Mouse (Mus musculus): ENCODE results near the gene Mmachc. TPM values are rescaled to one million over a fixed set of nuclear protein-coding genes. Genes with fewer than 3 reads are reported as not detected.

The Mmachc gene
- polyA plus RNA-seq, 2 experiments, result 7.6 to 18.1 TPM

DNA sequence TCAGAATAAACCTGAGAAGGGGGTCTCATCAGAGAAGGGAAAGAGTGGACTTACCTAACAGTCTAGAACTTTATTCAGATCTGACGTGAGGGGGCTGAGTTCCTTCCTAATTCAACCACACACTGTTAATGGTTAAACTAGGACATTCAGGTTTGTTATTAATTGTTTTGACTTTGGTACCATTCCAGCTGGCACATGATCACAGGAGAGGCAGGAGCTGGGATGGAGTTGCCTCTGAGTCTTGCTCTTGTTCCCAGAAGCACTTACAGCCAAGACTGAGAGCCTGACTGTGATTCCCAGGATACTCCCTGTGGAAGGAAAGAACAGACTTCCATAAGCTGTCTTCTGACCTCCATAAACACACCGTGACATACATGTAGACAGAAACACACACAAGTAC lies 48.7 kb downstream of the Mmachc start:
- ATAC-seq (ENCODE audit: low FRiP score, low read depth) (no peak), DNase-seq (ENCODE audit: low spot score) (no peak)
- TF ChIP-seq POLR2A (IDR thresholded peaks at IDR 0.05; ENCODE audit: borderline replicate concordance, extremely low read depth, insufficient read depth, insufficient read length), result no peak
- Histone ChIP-seq H3K9me3 (ENCODE audit: control insufficient read depth, low read length) (no peaks in the 10 kb centered on the region), H3K36me3 (ENCODE audit: control insufficient read depth, insufficient read depth, low read length) (no peaks in the 10 kb centered on the region), H3K4me2 (replicated peaks; ENCODE audit: low read depth, low read length, severe bottlenecking) (no peak overlapping the region), H3K9ac (ENCODE audit: low read depth, low read length, severe bottlenecking) (no peak overlapping the region), H3K4me1 (ENCODE audit: control insufficient read depth, insufficient read depth, low read length) (no peaks in the 10 kb centered on the region), H3K27me3 (ENCODE audit: control insufficient read depth, insufficient read depth, low read length) (no peaks in the 10 kb centered on the region), H3K27ac (replicated peaks; ENCODE audit: low read depth, low read length) (no peak overlapping the region), H3K4me3 (replicated peaks; ENCODE audit: low read length) (no peak overlapping the region)
- WGBS, result 73% methylated on average over 2 of the region's 2 CpGs

DNA sequence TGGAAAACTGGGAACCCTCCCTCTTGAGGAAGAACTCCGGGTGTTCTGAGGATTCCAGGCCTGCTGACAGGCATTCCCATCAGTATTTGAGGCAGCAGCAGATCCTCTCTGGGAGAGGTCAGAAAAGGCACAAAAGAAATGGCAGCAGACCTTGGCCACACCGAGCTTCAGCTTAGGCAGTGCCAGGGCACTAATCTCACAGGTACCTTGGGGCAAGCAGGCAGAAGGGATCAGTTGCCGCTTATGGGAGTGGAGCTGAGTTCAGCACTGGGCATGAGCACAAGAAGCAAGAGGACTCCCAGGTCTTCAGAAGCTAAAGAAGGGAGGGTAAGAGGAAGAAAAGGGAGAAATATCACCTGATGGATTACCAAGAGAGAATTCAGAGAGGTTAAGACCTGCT lies 50.2 kb downstream of the Mmachc start:
- H3K27ac ChIP-seq (replicated peaks; ENCODE audit: low read depth, low read length), result no peak overlapping the region
- H3K9ac ChIP-seq (ENCODE audit: low read depth, low read length, severe bottlenecking), result no peak overlapping the region
- DNase-seq (ENCODE audit: low spot score) (no peak), ATAC-seq (ENCODE audit: low FRiP score, low read depth) (no peak)
- H3K27me3 ChIP-seq (ENCODE audit: control insufficient read depth, insufficient read depth, low read length), result no peaks in the 10 kb centered on the region
- H3K9me3 ChIP-seq (ENCODE audit: control insufficient read depth, low read length), result no peaks in the 10 kb centered on the region
- WGBS, result 46% methylated on average over 3 of the region's 3 CpGs
- H3K4me1 ChIP-seq (ENCODE audit: control insufficient read depth, insufficient read depth, low read length), result no peaks in the 10 kb centered on the region
- H3K36me3 ChIP-seq (ENCODE audit: control insufficient read depth, insufficient read depth, low read length), result no peaks in the 10 kb centered on the region
- H3K4me2 ChIP-seq (replicated peaks; ENCODE audit: low read depth, low read length, severe bottlenecking), result no peak overlapping the region
- H3K4me3 ChIP-seq (replicated peaks; ENCODE audit: low read length), result no peak overlapping the region
- no peak for TF ChIP-seq POLR2A (IDR thresholded peaks at IDR 0.05; ENCODE audit: borderline replicate concordance, extremely low read depth, insufficient read depth, insufficient read length)

DNA sequence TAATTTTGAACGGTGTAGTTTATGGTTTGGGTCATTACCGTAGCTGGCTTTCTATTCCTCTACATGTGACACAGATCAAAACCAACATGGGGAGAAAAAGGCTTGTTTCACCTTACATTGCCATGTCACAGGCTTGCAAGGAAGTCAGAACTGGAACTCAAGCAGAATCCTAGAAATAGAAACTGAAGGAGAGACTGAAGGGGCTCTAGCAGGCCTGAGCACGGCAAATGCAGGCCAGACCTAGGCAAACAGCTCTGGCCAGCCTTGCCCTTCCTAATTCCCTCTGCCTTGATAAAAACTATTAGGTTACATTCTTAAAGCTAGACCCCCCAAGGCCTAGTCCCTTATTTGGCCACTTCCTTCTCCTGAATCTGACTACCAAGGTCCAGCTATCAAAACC lies 52.5 kb downstream of the Mmachc start:
- H3K4me2 ChIP-seq (replicated peaks; ENCODE audit: low read depth, low read length, severe bottlenecking), result no peak overlapping the region
- H3K4me3 ChIP-seq (replicated peaks; ENCODE audit: low read length), result no peak overlapping the region
- H3K4me1 ChIP-seq (ENCODE audit: control insufficient read depth, insufficient read depth, low read length), result no peaks in the 10 kb centered on the region
- H3K9ac ChIP-seq (ENCODE audit: low read depth, low read length, severe bottlenecking), result no peak overlapping the region
- WGBS, result 60% methylated on average over 3 of the region's 3 CpGs
- DNase-seq (ENCODE audit: low spot score) (no peak), ATAC-seq (ENCODE audit: low FRiP score, low read depth) (no peak)
- H3K27me3 ChIP-seq (ENCODE audit: control insufficient read depth, insufficient read depth, low read length), result no peaks in the 10 kb centered on the region
- H3K9me3 ChIP-seq (ENCODE audit: control insufficient read depth, low read length), result no peaks in the 10 kb centered on the region
- H3K36me3 ChIP-seq (ENCODE audit: control insufficient read depth, insufficient read depth, low read length), result no peaks in the 10 kb centered on the region
- no peak for TF ChIP-seq POLR2A (IDR thresholded peaks at IDR 0.05; ENCODE audit: borderline replicate concordance, extremely low read depth, insufficient read depth, insufficient read length)
- H3K27ac ChIP-seq (replicated peaks; ENCODE audit: low read depth, low read length), result no peak overlapping the region

DNA sequence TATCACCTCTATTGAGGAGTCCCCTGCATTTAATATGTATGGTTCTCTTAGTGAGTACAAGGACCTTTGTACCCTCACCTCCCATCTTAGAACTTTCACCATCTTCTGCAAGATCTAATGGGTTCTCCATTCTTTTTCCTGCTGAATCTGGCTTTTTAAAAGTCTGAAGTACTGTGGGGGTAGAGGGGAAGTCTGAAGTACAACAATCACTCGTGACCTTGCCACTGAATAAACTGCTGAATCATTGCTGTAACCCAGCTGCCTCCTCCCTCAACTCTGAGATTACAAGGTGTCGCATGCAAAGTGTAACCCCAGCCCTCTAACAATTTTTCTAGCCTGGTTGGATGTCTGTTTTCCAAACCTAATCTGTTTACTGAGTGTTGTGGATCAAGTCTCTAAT lies 53.1 kb downstream of the Mmachc start:
- DNase-seq (ENCODE audit: low spot score) (no peak), ATAC-seq (ENCODE audit: low FRiP score, low read depth) (no peak)
- Histone ChIP-seq H3K4me1 (ENCODE audit: control insufficient read depth, insufficient read depth, low read length) (peaks cover 2% of the 10 kb centered on the region), H3K36me3 (ENCODE audit: control insufficient read depth, insufficient read depth, low read length) (no peaks in the 10 kb centered on the region), H3K27me3 (ENCODE audit: control insufficient read depth, insufficient read depth, low read length) (no peaks in the 10 kb centered on the region), H3K9me3 (ENCODE audit: control insufficient read depth, low read length) (no peaks in the 10 kb centered on the region), H3K4me3 (replicated peaks; ENCODE audit: low read length) (no peak overlapping the region), H3K27ac (replicated peaks; ENCODE audit: low read depth, low read length) (no peak overlapping the region), H3K4me2 (replicated peaks; ENCODE audit: low read depth, low read length, severe bottlenecking) (no peak overlapping the region), H3K9ac (ENCODE audit: low read depth, low read length, severe bottlenecking) (no peak overlapping the region)
- WGBS, result 62% methylated on average over 2 of the region's 2 CpGs
- no peak for TF ChIP-seq POLR2A (IDR thresholded peaks at IDR 0.05; ENCODE audit: borderline replicate concordance, extremely low read depth, insufficient read depth, insufficient read length)

DNA sequence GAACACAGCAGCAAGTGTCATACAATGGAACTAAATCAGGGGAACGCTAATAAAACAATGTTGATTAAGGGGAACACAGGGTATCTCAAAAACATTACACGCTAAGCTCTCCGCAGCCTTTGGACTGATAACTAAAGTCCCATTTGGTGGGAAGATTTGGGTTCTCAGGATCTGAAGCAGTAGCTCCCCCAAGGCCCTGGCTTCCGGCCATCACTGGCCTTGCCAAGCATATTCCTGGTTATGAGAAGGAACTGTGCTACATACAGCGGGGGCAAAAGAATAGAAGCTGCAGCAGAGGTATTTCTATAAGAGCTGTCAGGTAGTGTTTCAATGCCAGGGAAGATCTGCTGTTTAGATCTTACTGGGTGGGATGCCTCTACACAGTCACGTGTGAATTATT lies 55.0 kb downstream of the Mmachc start:
- 85% methylated on average over 6 of the region's 6 CpGs for WGBS
- no peaks in the 10 kb centered on the region for H3K9me3 ChIP-seq (ENCODE audit: control insufficient read depth, low read length)
- H3K4me3 ChIP-seq (replicated peaks; ENCODE audit: low read length), result no peak overlapping the region
- DNase-seq (ENCODE audit: low spot score) (no peak), ATAC-seq (ENCODE audit: low FRiP score, low read depth) (no peak)
- no peak overlapping the region for H3K9ac ChIP-seq (ENCODE audit: low read depth, low read length, severe bottlenecking)
- H3K27me3 ChIP-seq (ENCODE audit: control insufficient read depth, insufficient read depth, low read length), result no peaks in the 10 kb centered on the region
- TF ChIP-seq POLR2A (IDR thresholded peaks at IDR 0.05; ENCODE audit: borderline replicate concordance, extremely low read depth, insufficient read depth, insufficient read length), result no peak
- peaks cover 5% of the 10 kb centered on the region for H3K4me1 ChIP-seq (ENCODE audit: control insufficient read depth, insufficient read depth, low read length)
- H3K36me3 ChIP-seq (ENCODE audit: control insufficient read depth, insufficient read depth, low read length), result peaks cover 12% of the 10 kb centered on the region
- no peak overlapping the region for H3K27ac ChIP-seq (replicated peaks; ENCODE audit: low read depth, low read length)
- H3K4me2 ChIP-seq (replicated peaks; ENCODE audit: low read depth, low read length, severe bottlenecking), result no peak overlapping the region

Other genes starting within 250 kb of the Mmachc start
- 54.7 and 83.6 TPM in 2 replicates for gene Mast2, start 244.2 kb downstream of the Mmachc start, polyA plus RNA-seq (2012; rRNA removed)
- gene Mast2, start 244.2 kb downstream of the Mmachc start, polyA plus RNA-seq (2014; fragmentation: Nextera tagmentation; extraction: Ambion mirVana), result 24.1 and 31.2 TPM in 2 replicates
- gene Ipp, start 200.9 kb downstream of the Mmachc start, polyA plus RNA-seq (2012; rRNA removed), result 5.6 and 6.1 TPM in 2 replicates
- gene Ipp, start 200.9 kb downstream of the Mmachc start, polyA plus RNA-seq (2014; fragmentation: Nextera tagmentation; extraction: Ambion mirVana), result 3.1 and 3.9 TPM in 2 replicates
- 10.2 and 12.6 TPM in 2 replicates for gene Tmem69, start 152.5 kb downstream of the Mmachc start, polyA plus RNA-seq (2012; rRNA removed)
- gene Tmem69, start 152.5 kb downstream of the Mmachc start, polyA plus RNA-seq (2014; fragmentation: Nextera tagmentation; extraction: Ambion mirVana), result 20.6 and 21.9 TPM in 2 replicates
- 45.4 and 60.0 TPM in 2 replicates for gene Gpbp1l1, start 150.7 kb downstream of the Mmachc start, polyA plus RNA-seq (2012; rRNA removed)
- 38.0 and 42.0 TPM in 2 replicates for gene Gpbp1l1, start 150.7 kb downstream of the Mmachc start, polyA plus RNA-seq (2014; fragmentation: Nextera tagmentation; extraction: Ambion mirVana)
- 4.9 and 5.3 TPM in 2 replicates for gene Ccdc17, start 111.8 kb downstream of the Mmachc start, polyA plus RNA-seq (2012; rRNA removed)
- gene Ccdc17, start 111.8 kb downstream of the Mmachc start, polyA plus RNA-seq (2014; fragmentation: Nextera tagmentation; extraction: Ambion mirVana), result 3.9 and 4.1 TPM in 2 replicates
- gene Nasp, start 80.5 kb downstream of the Mmachc start, polyA plus RNA-seq (2012; rRNA removed), result 95.9 and 153 TPM in 2 replicates
- gene Nasp, start 80.5 kb downstream of the Mmachc start, polyA plus RNA-seq (2014; fragmentation: Nextera tagmentation; extraction: Ambion mirVana), result 132 and 140 TPM in 2 replicates
- gene Akr1a1, start 56.7 kb downstream of the Mmachc start, polyA plus RNA-seq (2012; rRNA removed), result 676 and 711 TPM in 2 replicates
- 826 and 834 TPM in 2 replicates for gene Akr1a1, start 56.7 kb downstream of the Mmachc start, polyA plus RNA-seq (2014; fragmentation: Nextera tagmentation; extraction: Ambion mirVana)
- 336 and 418 TPM in 2 replicates for gene Prdx1, start 22.9 kb downstream of the Mmachc start, polyA plus RNA-seq (2012; rRNA removed)
- gene Prdx1, start 22.9 kb downstream of the Mmachc start, polyA plus RNA-seq (2014; fragmentation: Nextera tagmentation; extraction: Ambion mirVana), result 1,041 and 1,088 TPM in 2 replicates
- 53.7 and 70.4 TPM in 2 replicates for gene Ccdc163, start 103 bp upstream of the Mmachc start, polyA plus RNA-seq (2012; rRNA removed)
- 21.2 and 24.3 TPM in 2 replicates for gene Ccdc163, start 103 bp upstream of the Mmachc start, polyA plus RNA-seq (2014; fragmentation: Nextera tagmentation; extraction: Ambion mirVana)
- gene Tesk2, start 12.5 kb upstream of the Mmachc start, polyA plus RNA-seq (2012; rRNA removed), result 7.3 and 8.5 TPM in 2 replicates
- gene Tesk2, start 12.5 kb upstream of the Mmachc start, polyA plus RNA-seq (2014; fragmentation: Nextera tagmentation; extraction: Ambion mirVana), result 9.2 and 10.3 TPM in 2 replicates
- 44.1 and 44.6 TPM in 2 replicates for gene Toe1, start 99.2 kb upstream of the Mmachc start, polyA plus RNA-seq (2012; rRNA removed)
- 35.9 TPM in 2 replicates for gene Toe1, start 99.2 kb upstream of the Mmachc start, polyA plus RNA-seq (2014; fragmentation: Nextera tagmentation; extraction: Ambion mirVana)
- 26.8 and 28.2 TPM in 2 replicates for gene Mutyh, start 99.3 kb upstream of the Mmachc start, polyA plus RNA-seq (2012; rRNA removed)
- 10.2 and 11.0 TPM in 2 replicates for gene Mutyh, start 99.3 kb upstream of the Mmachc start, polyA plus RNA-seq (2014; fragmentation: Nextera tagmentation; extraction: Ambion mirVana)
- 0.57 and 0.79 TPM in 2 replicates for gene Hpdl, start 113.3 kb upstream of the Mmachc start, polyA plus RNA-seq (2012; rRNA removed)
- gene Hpdl, start 113.3 kb upstream of the Mmachc start, polyA plus RNA-seq (2014; fragmentation: Nextera tagmentation; extraction: Ambion mirVana), result 0.39 and 1.1 TPM in 2 replicates
- gene Zswim5, start 169.0 kb upstream of the Mmachc start, polyA plus RNA-seq (2012; rRNA removed), result 1.0 and 1.2 TPM in 2 replicates
- gene Zswim5, start 169.0 kb upstream of the Mmachc start, polyA plus RNA-seq (2014; fragmentation: Nextera tagmentation; extraction: Ambion mirVana), result 0.23 and 0.58 TPM in 2 replicates